Comparison of ENCODE assay signal across 29 mouse cellular contexts in the genomic region with DNA sequence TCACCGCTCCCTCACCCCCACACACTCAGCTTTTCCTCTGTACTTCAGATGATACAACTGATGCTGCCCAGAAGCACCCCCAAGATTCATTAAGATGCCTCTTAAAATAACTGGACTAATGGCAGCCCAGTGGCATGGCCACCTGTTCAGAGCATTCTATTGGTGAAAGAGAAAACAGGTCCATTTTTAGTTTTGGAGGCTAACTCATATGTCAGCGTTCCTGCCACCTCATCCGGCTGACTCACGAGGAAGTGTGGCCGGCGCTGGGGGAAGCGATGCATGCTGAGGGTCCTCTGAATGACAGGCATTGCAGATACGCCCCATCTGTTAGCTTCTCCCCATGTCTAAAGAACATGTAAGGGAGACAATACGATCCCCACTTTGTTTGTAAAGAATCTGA. TPM values are rescaled to one million over a fixed set of nuclear protein-coding genes. Genes with fewer than 3 reads are reported as not detected.
DNase-seq lines count a peak whose midpoint lies in the region; ATAC-seq lines count a peak whose summit lies in the region.
"Had no signal": no experiment of that assay in that cellular context is flagged by ENCODE, and none has a peak within 500 bp of the region (broad histone marks: within the 10 kb centered on the region; RNA-seq: fewer than 3 reads in every experiment).

No protein-coding gene starts in this region.

- WGBS in heart, embryonic 12.5 days, result 79% methylated on average over 9 of the region's 9 CpGs

- peak overlapping the region; percentile 50 for H3K4me3 ChIP-seq in megakaryocyte, embryonic 14.5 days (replicated peaks)
- no peak overlapping the region for H3K4me3 ChIP-seq in brown adipose tissue, adult 24 weeks (ENCODE audit: insufficient read depth, low read depth, low read length)
- no peak overlapping the region for H3K4me3 ChIP-seq in heart, embryonic 12.5 days
- H3K4me3 ChIP-seq: embryonic facial prominence, embryonic 15.5 days; erythroblast, embryonic 14.5 days; forebrain, embryonic 10.5 days; heart, embryonic 10.5 days; heart, embryonic 15.5 days; hindbrain, embryonic 10.5 days had no signal

- ATAC-seq in megakaryocyte, adult 5-6 weeks (ENCODE audit: poor library complexity, severe bottlenecking), result no peak
- 0 out of 2 replicates have a peak, but pooled peaks have one; percentile 35 for ATAC-seq in megakaryocyte progenitor cell, adult 5-6 weeks (replicated peaks; ENCODE audit: poor library complexity)
- no peak for ATAC-seq in heart, embryonic 12.5 days (ENCODE audit: insufficient number of reproducible peaks, low FRiP score)
- ATAC-seq: activated CD4-positive, CD25-positive, alpha-beta regulatory T cell, adult 4 months; CD4-positive, CD25-positive, alpha-beta regulatory T cell, adult 4 months; forebrain, embryonic 14.5 days; Patski had no signal

- no peaks in the 10 kb centered on the region for H3K9me3 ChIP-seq in megakaryocyte, embryonic 14.5 days
- H3K9me3 ChIP-seq in heart, embryonic 12.5 days (replicated peaks), result no peaks in the 10 kb centered on the region
- H3K9me3 ChIP-seq: embryonic facial prominence, embryonic 15.5 days; forebrain, embryonic 10.5 days; heart, embryonic 10.5 days; heart, embryonic 15.5 days; hindbrain, embryonic 10.5 days had no signal

- H3K27me3 ChIP-seq in megakaryocyte, embryonic 14.5 days (replicated peaks), result peaks cover 20% of the 10 kb centered on the region
- H3K27me3 ChIP-seq in heart, embryonic 12.5 days (replicated peaks), result no peaks in the 10 kb centered on the region
- H3K27me3 ChIP-seq: embryonic facial prominence, embryonic 15.5 days; heart, embryonic 15.5 days; Patski had no signal

- no peak overlapping the region for H3K4me2 ChIP-seq in heart, embryonic 12.5 days
- H3K4me2 ChIP-seq: embryonic facial prominence, embryonic 15.5 days; heart, embryonic 15.5 days; hindbrain, embryonic 14.5 days had no signal

- no peak for DNase-seq in Muller cell, postnatal 12 days (ENCODE audit: inconsistent ontology term)
- no peak for DNase-seq in ovary, adult 18-20 months (ENCODE audit: low spot score)
- DNase-seq: adrenal gland, postnatal 14 days; cerebellum, adult 2 months; cerebellum, postnatal 10 days; embryo, embryonic 11 days; gastrocnemius, postnatal 36 days; heart, adult 18-20 months; heart, postnatal 14 days had no signal

- H3K9ac ChIP-seq in heart, embryonic 12.5 days, result no peak overlapping the region
- H3K9ac ChIP-seq: embryonic facial prominence, embryonic 15.5 days; heart, embryonic 15.5 days; hindbrain, embryonic 14.5 days had no signal

- peak overlapping the region; percentile 93; the same call in 1 of the 2 replicates for H3K27ac ChIP-seq in brown adipose tissue, adult 24 weeks (replicated peaks; ENCODE audit: low read depth, low read length)
- no peak overlapping the region for H3K27ac ChIP-seq in heart, embryonic 12.5 days (ENCODE audit: poor library complexity, severe bottlenecking)
- H3K27ac ChIP-seq: embryonic facial prominence, embryonic 15.5 days; forebrain, embryonic 10.5 days; heart, embryonic 10.5 days; heart, embryonic 15.5 days; hindbrain, embryonic 10.5 days; hindbrain, embryonic 14.5 days had no signal

- H3K36me3 ChIP-seq in megakaryocyte, embryonic 14.5 days (replicated peaks; ENCODE audit: low read length), result no peaks in the 10 kb centered on the region
- H3K36me3 ChIP-seq in heart, embryonic 12.5 days, result no peaks in the 10 kb centered on the region
- H3K36me3 ChIP-seq: embryonic facial prominence, embryonic 15.5 days; forebrain, embryonic 10.5 days; heart, embryonic 10.5 days; heart, embryonic 15.5 days; hindbrain, embryonic 10.5 days had no signal

- H3K4me1 ChIP-seq in megakaryocyte, embryonic 14.5 days, result peaks cover 38% of the 10 kb centered on the region
- H3K4me1 ChIP-seq in brown adipose tissue, adult 24 weeks (ENCODE audit: control insufficient read depth, insufficient read depth, insufficient read length, low read length), result peaks cover 9% of the 10 kb centered on the region
- 0 out of 2 replicates have a peak, but pooled peaks cover 6% of the 10 kb centered on the region for H3K4me1 ChIP-seq in heart, embryonic 12.5 days (replicated peaks)
- H3K4me1 ChIP-seq: embryonic facial prominence, embryonic 15.5 days; forebrain, embryonic 10.5 days had no signal

RNA-seq across cellular contexts. Expression of a gene that starts 31.9 kb away (rescaled TPM):
- not detected in 2 replicates for polyA plus RNA-seq in megakaryocyte, embryonic 14.5 days (2012; ENCODE audit: insufficient read depth, low replicate concordance)
- not detected in 2 replicates for total RNA-seq in megakaryocyte, adult 5-6 weeks (2015)
- total RNA-seq in megakaryocyte, adult 5-6 weeks (2017), result not detected in 2 replicates
- 8.3 and 15.5 TPM in 2 replicates for polyA plus RNA-seq in brown adipose tissue, adult 24 weeks (2012; ENCODE audit: insufficient read depth, insufficient read length, missing spikeins)
- total RNA-seq in megakaryocyte progenitor cell, adult 5-6 weeks (2015), result not detected in 2 replicates
- total RNA-seq in megakaryocyte progenitor cell, adult 5-6 weeks (2017), result not detected in 2 replicates
- polyA plus RNA-seq in heart, embryonic 12.5 days (2016; fragmentation: Nextera tagmentation; extraction: Ambion mirVana), result 0.09 and 0.17 TPM in 2 replicates
- total RNA-seq: MEL had no signal
- polyA plus RNA-seq: embryonic facial prominence, embryonic 11.5 days; erythroblast, embryonic 14.5 days; heart, embryonic 10.5 days; heart, embryonic 15.5 days had no signal

RNA-seq across cellular contexts. Expression of a gene that starts 35.3 kb away (rescaled TPM):
- polyA plus RNA-seq in megakaryocyte, embryonic 14.5 days (2012; ENCODE audit: insufficient read depth, low replicate concordance), result 4.5 and 4.6 TPM in 2 replicates
- total RNA-seq in megakaryocyte, adult 5-6 weeks (2015), result 1.0 TPM in 1 of 2 replicates, not detected in the other
- not detected in 2 replicates for total RNA-seq in megakaryocyte, adult 5-6 weeks (2017)
- polyA plus RNA-seq in brown adipose tissue, adult 24 weeks (2012; ENCODE audit: insufficient read depth, insufficient read length, missing spikeins), result 53.3 and 66.7 TPM in 2 replicates
- total RNA-seq in megakaryocyte progenitor cell, adult 5-6 weeks (2015), result 0.12 TPM in 1 of 2 replicates, not detected in the other
- 0.46 TPM in 1 of 2 replicates, not detected in the other for total RNA-seq in megakaryocyte progenitor cell, adult 5-6 weeks (2017)
- 14.3 and 15.0 TPM in 2 replicates for polyA plus RNA-seq in heart, embryonic 12.5 days (2016; fragmentation: Nextera tagmentation; extraction: Ambion mirVana)

RNA-seq across cellular contexts. Expression of a gene that starts 41.6 kb away (rescaled TPM):
- not detected in 2 replicates for polyA plus RNA-seq in megakaryocyte, embryonic 14.5 days (2012; ENCODE audit: insufficient read depth, low replicate concordance)
- total RNA-seq in megakaryocyte, adult 5-6 weeks (2015), result not detected in 2 replicates
- not detected in 2 replicates for total RNA-seq in megakaryocyte, adult 5-6 weeks (2017)
- 2.8 TPM in 1 of 2 replicates, not detected in the other for polyA plus RNA-seq in brown adipose tissue, adult 24 weeks (2012; ENCODE audit: insufficient read depth, insufficient read length, missing spikeins)
- not detected in 2 replicates for total RNA-seq in megakaryocyte progenitor cell, adult 5-6 weeks (2015)
- not detected in 2 replicates for total RNA-seq in megakaryocyte progenitor cell, adult 5-6 weeks (2017)
- not detected in 2 replicates for polyA plus RNA-seq in heart, embryonic 12.5 days (2016; fragmentation: Nextera tagmentation; extraction: Ambion mirVana)
- total RNA-seq: adrenal gland, adult 18-20 months; adrenal gland, postnatal 14 days; gastrocnemius, adult 8-10 months; gastrocnemius, postnatal 36 days; heart, adult 18-20 months; heart, postnatal 14 days; MEL had no signal
- polyA plus RNA-seq: activated CD4-positive, CD25-positive, alpha-beta regulatory T cell, adult 4 months; CD4-positive, CD25-positive, alpha-beta regulatory T cell, adult 4 months; embryonic facial prominence, embryonic 11.5 days; erythroblast, embryonic 14.5 days; heart, embryonic 10.5 days had no signal
